Mouse (Mus musculus) limb, embryonic 11.5 days (tissue): ENCODE data around the gene Gm2056. TPM values are rescaled to one million over a fixed set of nuclear protein-coding genes. Genes with fewer than 3 reads are reported as not detected.

Experiments used
- polyA plus RNA-seq: library from polyadenylated mRNA; unstranded; fragments of >200 nt; fragmentation: Nextera tagmentation; extraction: Ambion mirVana; gene quantifications from 2 replicates; pipeline ENCODE4 v1.2.1, GENCODE M21; 2014

Gene Gm2056
- polyA plus RNA-seq, 1 experiment from 2014 or later: not detected

Other genes starting within 250 kb of the Gm2056 start
- gene Gm21936, start 231.5 kb upstream of the Gm2056 start, polyA plus RNA-seq: not detected in 2 replicates
- not detected in 2 replicates for gene BB287469, start 210.4 kb upstream of the Gm2056 start, polyA plus RNA-seq
- gene Gm2001, start 184.7 kb upstream of the Gm2056 start, polyA plus RNA-seq: not detected in 2 replicates
- gene Gm2016, start 152.9 kb upstream of the Gm2056 start, polyA plus RNA-seq: not detected in 2 replicates
- not detected in 2 replicates for gene Gm2022, start 131.6 kb upstream of the Gm2056 start, polyA plus RNA-seq
- not detected in 2 replicates for gene Gm2035, start 107.1 kb upstream of the Gm2056 start, polyA plus RNA-seq
- gene Gm2042, start 72.9 kb upstream of the Gm2056 start, polyA plus RNA-seq: not detected in 2 replicates
- gene Gm2075, start 15.2 kb upstream of the Gm2056 start, polyA plus RNA-seq: not detected in 2 replicates
- gene Gm6803, start 8.2 kb upstream of the Gm2056 start, polyA plus RNA-seq: not detected in 2 replicates
- gene Gm16368, start 56.7 kb downstream of the Gm2056 start, polyA plus RNA-seq: not detected in 2 replicates
- gene Gm10436, start 155.1 kb downstream of the Gm2056 start, polyA plus RNA-seq: not detected in 2 replicates
- not detected in 2 replicates for gene Gm8332, start 223.1 kb downstream of the Gm2056 start, polyA plus RNA-seq
- not detected in 2 replicates for gene Gm5662, start 247.5 kb downstream of the Gm2056 start, polyA plus RNA-seq